Mouse (Mus musculus) left cerebral cortex, postnatal 14 days (tissue): ENCODE data around the gene Utf1. TPM values are rescaled to one million over a fixed set of nuclear protein-coding genes. Genes with fewer than 3 reads are reported as not detected.

Experiments
- microRNA-seq, 2 experiments: library from miRNA; unstranded; fragments of <30 nt; microRNA quantifications; one replicate each; pipeline ENCODE4 v1.2.0; 2022
- total RNA-seq, 2 experiments: library from RNA; stranded (reverse); gene quantifications; 2 replicates each; pipeline ENCODE4 v1.2.3; 2021

The Utf1 gene
- total RNA-seq, 2 experiments from 2014 or later: not detected

Small RNA genes lying within 50 kb of the gene (microRNA-seq; reads per million reads assigned to microRNA genes)
- gene Mir202: 0.34 to 0.53 reads per million in 2 experiments
- 1.1 to 1.7 reads per million in 2 experiments for gene Mir7062
- 0 reads per million in 2 experiments for gene mmu-mir-7686

Other genes starting within 250 kb of the Utf1 start
- 10 to 100 TPM; 49.5 to 63.6 TPM for gene Adgra1, start 109.6 kb upstream of the Utf1 start, total RNA-seq
- 10 to 100 TPM; 41.1 to 52.5 TPM for gene Kndc1, start 49.1 kb upstream of the Utf1 start, total RNA-seq
- under 1 TPM; 0.79 to 0.89 TPM for gene 6430531B16Rik, start 35.0 kb downstream of the Utf1 start, total RNA-seq
- 1 to 10 TPM; 1.3 to 2.0 TPM for gene Adam8, start 48.8 kb downstream of the Utf1 start, total RNA-seq
- 10 to 100 TPM; 18.8 to 25.9 TPM for gene Zfp511, start 92.6 kb downstream of the Utf1 start, total RNA-seq
- gene Tubgcp2, start 92.9 kb downstream of the Utf1 start, total RNA-seq: 10 to 100 TPM; 38.2 to 38.4 TPM
- gene Msx3, start 105.3 kb downstream of the Utf1 start, total RNA-seq: under 1 TPM; 0.29 to 0.30 TPM
- gene Caly, start 138.8 kb downstream of the Utf1 start, total RNA-seq: 100 to 1,000 TPM; 181 to 224 TPM
- not detected for gene Prap1, start 149.6 kb downstream of the Utf1 start, total RNA-seq
- gene Fuom, start 158.7 kb downstream of the Utf1 start, total RNA-seq: 10 to 100 TPM; 36.4 to 40.8 TPM
- 1 to 10 TPM; 5.3 to 5.6 TPM for gene Paox, start 172.0 kb downstream of the Utf1 start, total RNA-seq
- 10 to 100 TPM; 49.1 to 55.7 TPM for gene Echs1, start 172.7 kb downstream of the Utf1 start, total RNA-seq
- gene Mtg1, start 193.8 kb downstream of the Utf1 start, total RNA-seq: 10 to 100 TPM; 19.5 to 21.8 TPM
- 100 to 1,000 TPM; 213 to 214 TPM for gene Sprn, start 211.1 kb downstream of the Utf1 start, total RNA-seq
- gene Olfr522, start 221.0 kb downstream of the Utf1 start, total RNA-seq: not detected
- gene Olfr523, start 229.4 kb downstream of the Utf1 start, total RNA-seq: under 1 TPM in 1 of 2 experiments, not detected in 1; 0.11 TPM